Mouse (Mus musculus) layer of hippocampus, adult 11-12 months (tissue): ENCODE data around the gene S1pr1.
A peak's percentile ranks its signal among the peaks of the same experiment; 100 is the strongest.

ENCODE experiments used
- DNase-seq: peaks from one replicate; pipeline ENCODE4 v3.0.0; 2022; ENCODE audit warnings: low spot score

The S1pr1 gene

DNA sequence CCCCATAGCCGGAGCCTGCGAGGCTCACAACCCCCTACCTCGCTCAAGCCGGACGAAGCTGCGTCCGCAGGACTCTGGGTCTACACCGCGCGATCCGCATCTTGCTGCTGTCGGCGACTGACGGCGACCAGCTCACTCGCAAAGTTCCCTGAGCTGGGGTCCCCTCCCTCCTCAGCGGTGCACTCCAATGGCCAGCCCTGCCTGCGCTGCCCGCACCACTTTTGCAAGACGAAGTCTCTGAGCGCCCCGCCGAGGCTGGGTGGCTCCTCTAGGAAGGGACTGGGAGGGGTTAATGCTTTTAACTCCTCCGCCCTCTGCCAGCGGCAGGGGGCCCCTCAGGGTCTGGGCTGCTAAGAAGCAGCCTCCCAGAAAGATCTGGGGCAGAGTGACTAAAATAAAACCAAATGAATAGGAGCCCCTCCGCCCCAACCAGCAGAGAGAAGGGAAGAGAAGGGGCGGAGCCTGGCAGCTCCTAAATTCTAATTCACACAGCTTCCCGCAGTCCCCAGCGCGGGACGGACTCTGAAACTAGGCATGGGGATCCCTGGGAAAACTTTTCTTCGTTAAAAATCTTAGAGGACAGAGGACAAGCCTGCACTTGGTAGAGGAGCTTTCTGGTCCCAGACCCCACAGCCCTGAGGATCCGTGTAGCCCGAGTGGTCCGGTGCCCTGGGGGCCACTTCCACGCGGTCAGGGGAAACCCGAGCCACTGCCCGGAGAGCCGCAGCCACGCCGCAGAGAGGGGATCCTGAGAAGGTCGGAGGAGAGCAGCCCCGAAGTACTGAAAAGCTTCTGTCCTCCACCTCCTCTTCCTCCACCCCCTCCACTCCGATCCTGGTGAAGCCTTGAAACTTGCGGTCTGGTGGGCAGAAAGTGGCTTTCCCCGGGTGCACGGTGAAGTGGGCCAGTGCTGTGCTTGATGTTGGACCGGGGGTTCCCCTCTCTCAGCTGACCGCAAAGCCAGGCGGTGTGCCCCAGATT is at the start of gene S1pr1:
TSS of gene S1pr1 (minus strand) at position 402 of the 981 bp plus-strand sequence.
- DNase-seq, result peak; percentile 61

DNA sequence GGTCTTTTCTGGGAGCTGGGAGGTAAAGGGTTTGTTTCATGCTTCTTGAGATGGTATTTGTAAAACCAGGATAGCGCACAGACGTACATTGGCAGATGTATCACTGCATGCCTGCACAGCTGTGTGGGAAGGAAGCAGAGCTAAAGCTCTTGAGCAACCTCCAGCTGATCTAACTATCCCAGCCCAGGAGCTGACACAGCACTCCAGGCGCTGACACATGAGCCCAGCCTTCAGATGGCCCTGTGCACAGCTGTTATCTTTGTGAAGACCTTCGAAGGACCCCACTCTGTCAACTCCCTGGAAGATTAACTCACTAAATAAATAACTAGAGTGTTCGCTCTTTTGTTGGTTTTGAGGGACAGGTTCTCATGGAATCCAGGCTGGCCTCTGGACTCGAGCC is 48.4 kb upstream of the S1pr1 start:
- no peak for DNase-seq

DNA sequence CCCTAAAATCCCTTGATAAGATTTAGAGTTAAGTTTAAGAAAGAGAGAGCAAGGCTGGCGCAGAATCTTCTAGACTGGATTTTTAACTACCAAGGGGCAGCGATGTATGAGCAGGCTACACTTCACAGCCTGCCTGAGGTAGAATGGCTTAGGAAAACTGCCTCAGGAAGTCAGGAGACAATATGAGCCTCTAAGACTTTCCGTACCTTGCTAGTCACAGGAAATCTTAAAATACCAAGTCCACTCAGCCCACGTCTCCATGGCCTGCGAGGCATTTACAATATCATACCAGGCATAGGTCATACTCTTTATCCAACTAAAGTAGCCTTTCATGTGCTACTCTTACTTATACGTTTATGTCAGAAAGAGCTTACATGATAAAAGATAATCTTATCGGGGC is 48.0 kb upstream of the S1pr1 start:
- DNase-seq, result no peak

DNA sequence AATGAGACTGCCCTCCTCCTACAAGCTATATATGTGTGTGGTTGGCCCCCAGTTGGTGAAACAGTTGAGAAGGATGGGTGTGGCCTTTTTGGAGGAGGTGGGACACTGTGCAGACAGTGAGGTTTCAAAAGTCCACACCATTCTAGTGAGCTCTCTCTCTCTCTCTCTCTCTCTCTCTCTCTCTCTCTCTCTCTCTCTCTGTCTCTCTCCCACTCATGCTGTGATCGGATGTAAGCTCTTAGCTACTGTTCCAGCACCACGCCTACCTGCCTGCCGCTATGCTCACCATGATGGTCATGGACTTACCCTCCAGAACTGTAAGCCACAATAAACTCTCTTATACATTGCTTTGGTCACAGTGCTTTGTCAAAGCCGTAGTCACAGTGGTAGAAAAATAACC is 44.8 kb upstream of the S1pr1 start:
- DNase-seq, result no peak

DNA sequence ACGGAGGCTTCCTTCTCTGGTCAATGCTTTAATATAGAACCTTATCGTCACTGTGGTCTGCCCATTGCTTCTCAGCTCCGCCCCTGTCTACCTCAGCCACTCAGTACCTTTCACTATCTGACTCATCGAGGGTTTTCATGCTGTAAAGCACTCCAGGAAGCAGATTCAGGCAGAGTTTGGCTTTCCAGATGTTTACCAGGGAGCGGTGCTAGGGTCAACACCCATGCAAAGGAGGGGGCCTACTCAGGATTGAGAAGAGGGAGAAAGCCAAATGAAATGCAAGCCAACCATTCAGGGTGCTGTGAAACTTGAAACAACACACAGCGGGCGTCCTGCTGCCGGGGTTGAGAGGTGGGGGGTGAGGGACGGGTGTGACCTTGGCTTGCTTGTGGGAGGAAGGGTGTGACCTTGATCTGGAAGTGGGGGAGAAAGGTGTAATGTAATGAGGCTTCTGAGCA is 43.6 kb upstream of the S1pr1 start:
- DNase-seq, result no peak

DNA sequence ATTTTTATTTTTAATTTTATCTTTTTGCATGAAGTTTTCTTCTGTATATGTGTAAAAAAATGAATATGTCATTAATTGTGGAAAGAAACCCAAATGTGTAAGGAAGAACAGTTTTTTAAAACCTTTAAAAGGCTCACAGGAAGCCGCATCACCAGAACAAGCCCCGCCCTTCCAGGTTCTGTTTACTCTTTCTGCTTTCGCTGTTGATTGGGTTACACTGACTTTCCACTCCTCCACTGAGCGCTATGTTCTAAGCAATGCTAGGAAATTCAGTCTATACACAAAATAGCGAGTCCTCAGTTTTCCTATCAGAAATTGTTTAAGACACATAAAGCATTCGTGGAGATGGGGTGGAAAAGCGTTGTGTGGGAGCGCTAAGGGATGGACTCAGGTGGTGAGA is 39.6 kb upstream of the S1pr1 start:
- DNase-seq, result no peak

DNA sequence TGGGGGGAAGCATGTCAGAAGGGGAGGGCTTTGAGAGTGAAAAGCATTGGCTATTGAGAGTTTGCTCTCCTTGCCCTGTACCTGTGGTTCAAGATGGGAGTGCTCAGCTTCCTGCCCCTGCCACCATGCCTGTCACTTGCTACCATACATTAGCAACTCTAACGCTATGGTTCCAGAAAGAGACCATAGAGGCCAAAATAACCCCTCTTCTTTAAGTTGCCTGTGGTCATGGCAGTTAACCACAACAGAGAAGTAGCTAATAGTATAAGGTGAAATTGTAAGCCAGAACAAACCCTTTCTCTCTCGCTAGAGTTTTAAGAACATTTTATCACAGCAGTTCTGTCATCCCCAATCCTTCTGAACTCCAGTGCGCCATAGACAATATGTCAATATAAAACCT is 35.5 kb upstream of the S1pr1 start:
- no peak for DNase-seq

DNA sequence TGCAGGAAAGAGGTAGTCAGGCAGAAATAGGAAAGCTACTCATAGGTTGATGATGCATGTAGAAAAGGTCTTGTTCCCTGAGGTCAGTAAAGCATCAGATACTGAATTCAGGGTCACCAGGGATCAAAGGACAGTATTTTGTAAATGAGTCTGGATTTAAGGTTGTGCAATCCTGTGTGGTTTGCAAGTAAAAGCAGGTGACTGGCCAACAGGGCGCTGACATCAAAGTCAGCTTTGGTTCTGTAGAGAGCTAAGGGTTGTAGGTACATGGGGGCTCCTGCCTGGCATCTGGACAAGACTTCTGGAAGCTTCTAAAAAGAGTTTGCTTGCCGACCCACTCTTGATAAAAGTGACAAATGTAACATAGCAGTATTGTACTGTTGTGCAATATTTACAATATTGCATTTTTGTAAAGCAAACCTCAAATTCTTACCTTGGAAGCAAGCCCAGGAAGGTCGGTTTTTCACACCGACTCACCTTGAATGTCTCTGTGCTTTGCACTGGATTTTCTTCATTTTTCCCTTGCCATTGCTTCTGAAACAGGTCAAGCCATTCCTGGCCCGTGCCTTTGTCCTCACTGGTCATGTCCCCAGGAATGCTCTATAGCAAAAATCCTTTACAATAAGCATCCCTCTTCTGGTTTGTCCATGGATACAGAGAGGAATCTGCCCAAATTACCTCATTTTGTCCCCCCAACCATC is 33.6 kb upstream of the S1pr1 start:
- no peak for DNase-seq

DNA sequence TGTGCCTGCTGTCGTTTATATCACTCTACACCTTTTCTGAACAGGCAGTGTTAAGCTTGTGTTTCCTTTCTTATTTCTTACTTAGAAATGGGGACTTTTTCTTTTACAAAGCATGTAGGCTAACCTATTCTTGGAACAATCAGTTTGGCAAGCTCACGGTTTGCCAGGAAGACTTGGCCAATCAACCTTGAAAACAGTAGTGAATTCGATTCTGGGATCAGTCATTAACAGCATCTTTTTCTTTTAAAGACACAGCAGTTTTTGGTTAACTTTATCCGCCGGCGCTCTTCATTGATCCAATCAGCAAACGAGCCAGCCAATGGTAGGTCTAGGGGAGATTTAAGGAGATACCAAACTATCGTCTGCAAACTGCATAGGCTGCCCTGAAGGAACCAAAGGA is 31.6 kb upstream of the S1pr1 start:
- no peak for DNase-seq

DNA sequence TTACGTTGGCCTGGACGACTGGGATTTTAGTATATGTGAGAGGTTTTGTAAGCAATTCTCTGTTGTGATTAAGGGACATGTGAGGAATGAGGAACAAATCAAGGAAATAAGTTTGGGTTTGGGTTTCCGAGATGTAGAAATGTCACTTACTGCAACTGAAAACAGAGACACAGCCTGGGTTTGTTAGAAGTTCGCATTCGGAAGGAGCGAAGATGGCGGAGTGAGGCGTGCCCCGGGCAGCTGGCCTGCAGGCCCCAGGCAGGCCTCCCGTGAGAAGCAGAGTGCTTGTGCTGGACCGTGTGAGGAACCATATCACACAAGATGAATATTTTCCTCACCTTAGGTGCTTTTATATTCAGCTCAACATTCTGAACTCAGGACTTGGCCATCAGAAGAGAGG is 30.2 kb upstream of the S1pr1 start:
- DNase-seq, result no peak

DNA sequence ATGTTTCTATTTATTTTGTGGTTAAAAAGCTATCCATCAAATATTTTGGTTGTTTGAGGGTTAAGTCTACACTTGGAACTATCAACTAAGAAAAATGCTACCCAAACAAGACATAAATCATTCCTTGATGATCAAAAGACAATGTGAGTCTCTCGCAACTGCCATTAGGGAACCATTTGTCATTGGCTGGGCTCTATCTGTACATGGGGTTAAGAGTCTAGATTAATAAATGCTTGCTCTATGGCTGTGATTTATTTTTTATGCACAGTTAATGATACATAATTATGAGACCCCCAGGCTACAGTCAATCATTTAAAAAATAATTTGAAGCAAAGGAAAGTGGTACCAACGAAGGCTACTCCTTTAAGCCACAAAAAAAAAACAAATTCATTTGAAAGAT is 23.7 kb upstream of the S1pr1 start:
- no peak for DNase-seq

DNA sequence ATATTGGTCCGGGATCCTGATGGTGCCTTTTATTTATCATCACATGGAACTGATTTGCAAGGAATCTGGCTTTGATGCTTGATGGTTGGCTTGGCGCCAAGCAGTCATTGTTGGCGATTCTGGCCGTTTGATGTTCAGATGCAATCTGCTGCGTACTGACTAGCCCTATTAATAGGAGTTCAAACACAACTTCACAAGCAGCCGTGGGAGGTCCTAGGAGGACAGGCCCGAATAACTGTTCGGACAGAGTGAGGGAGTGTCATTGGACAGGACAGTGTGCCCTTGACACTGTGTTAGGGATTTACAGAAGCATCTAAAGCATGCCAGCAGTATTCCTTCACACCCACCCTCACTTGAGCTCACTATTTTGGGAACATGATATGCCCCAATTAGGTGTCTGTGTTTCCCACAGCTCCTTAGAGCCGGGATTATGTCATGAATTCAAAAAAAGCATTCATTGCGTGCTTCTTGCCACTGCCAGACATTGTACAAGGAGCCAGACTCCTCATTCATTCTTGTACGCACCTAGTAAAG is 23.0 kb upstream of the S1pr1 start:
- peak; percentile 21 for DNase-seq

DNA sequence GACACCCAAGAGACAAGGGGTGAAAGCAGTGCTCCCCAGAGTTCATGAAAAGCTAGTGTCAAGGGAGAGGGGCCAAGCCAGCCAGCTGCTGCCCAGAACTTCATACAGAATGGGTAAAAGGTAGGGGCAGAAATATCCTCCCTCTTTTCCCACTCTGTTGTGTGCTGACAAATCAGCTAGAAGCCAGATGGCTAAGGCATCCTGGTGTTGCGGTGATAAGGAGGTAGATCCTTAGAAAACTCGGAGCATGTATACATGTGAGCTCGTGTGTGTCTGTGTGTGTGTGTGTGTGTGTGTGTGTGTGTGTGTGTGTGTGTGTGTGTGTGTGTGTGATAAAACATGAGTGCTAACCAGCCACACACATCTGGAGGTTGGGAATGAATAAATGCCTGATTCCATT is 20.7 kb upstream of the S1pr1 start:
- no peak for DNase-seq

DNA sequence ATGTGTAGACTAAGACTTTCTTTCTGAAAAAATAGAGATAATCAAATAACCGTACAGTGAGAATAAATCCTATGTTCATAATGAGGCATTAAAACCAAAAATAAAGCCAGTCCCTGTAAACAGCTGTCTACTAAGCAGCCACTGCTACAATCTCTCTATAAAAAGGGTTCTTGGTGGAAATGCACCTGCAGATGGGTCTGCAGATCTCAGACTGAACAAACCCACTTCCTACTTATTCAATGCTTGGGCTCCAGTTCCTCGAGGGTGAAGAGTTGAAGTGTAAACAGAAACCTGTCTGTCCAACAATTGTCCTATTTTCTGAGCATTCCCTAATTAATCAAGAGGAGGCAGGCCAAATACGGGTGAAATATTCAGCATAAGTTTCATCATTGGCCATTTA is 20.0 kb upstream of the S1pr1 start:
- no peak for DNase-seq

DNA sequence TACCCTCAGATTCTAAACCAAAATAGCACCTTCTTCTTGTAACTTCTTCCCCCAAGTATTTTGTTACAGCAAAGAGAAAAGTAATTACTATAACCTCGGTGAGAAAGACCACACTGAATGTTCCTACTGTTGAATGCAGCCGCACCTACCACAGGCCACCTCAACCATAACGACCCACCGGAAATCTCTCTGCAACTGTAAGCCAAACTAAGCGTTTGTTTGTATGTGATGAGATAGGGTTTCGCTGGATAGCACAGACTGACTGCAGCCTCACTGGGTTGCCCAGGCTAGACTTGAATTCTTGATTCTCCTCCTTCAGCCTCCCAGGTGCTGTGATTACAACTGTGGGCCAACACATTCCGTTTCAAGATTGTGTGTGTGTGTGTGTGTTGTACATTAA is 15.5 kb upstream of the S1pr1 start:
- DNase-seq, result no peak

DNA sequence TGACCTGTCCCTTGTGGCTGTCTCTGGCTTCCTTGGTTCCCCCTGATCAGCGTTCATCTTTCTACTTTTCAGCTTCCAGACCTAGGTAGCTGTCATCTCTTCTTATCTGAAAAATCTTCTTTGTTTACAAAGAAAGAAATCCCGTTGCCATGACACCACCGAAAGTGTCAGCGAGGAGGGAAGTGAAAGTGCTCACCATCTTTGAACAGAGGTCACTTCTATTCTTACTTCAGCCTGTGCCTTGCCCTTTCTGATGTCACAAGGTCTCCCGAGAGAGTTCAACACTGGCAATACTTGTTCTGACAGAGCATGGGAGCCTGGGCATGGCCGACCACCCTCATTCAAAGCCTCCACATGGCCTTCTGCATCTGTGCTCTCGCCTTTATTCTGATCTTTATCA is 14.3 kb upstream of the S1pr1 start:
- DNase-seq, result no peak

DNA sequence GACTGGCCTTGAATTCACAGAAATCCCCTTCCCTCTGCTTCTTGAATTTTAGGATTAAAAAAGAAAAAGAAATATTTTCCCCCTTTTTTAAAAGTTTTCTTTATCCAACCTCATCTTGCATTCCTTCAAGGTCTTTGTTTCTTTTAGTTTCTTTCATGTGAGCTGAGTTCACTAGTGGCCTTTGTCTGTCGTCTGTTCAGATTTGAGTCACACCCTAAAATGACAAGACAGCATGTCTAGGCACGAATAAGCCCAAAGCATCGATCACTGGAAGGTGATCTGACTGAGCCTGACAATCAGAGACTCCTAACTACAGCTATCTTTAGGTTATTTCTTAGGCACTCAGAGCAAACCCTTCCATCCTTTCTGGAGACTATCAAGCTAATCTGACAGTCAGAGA is 13.3 kb upstream of the S1pr1 start:
- no peak for DNase-seq

DNA sequence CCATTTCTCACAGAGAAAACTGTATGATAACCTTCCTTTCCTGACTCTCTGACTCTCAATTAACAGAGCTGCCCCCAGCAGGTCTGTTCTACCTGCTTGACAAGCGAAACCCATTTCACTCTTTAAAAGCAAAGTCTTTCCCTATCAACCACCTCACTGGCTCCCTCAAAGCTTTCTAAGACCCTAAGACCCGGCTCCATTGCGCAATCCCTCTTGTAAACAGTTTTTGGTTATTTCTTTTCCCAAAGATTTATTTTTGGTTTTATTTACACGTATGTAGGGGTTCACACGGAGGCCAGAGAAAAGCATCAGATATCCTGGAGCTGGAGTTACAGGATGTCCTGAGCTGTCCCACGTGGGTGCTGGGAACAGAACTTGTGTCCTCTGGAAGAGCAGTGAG is 4.0 kb upstream of the S1pr1 start:
- DNase-seq, result no peak

DNA sequence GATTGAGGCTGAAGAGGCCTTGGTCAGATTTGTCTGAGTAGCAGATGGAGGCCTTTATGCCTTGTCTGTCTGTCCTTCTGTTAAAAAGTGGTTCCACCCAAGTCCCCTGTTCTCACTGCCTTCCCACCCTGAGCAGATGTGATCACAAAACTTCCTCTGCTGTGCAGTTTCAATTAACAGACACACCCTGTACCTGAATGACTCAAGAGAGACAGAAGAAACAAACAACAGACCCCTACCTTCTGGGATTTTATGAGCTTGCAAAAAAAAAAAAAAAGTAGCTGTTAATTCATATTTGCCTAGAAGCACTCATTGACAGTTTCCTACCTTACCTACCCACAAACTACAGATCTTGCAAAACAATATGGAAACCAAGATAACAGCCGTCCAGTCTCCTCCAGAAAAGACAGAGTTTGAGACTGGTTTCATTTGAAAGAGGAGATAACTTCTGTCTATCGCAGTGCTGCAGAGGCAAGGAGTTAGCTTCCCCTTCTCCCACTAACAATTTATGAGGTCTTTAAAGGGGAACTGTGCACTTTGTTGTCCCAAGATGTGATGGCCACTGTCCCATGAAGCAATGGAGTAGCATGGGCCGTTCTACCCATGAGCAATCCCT is 1.1 kb upstream of the S1pr1 start:
- DNase-seq, result no peak

DNA sequence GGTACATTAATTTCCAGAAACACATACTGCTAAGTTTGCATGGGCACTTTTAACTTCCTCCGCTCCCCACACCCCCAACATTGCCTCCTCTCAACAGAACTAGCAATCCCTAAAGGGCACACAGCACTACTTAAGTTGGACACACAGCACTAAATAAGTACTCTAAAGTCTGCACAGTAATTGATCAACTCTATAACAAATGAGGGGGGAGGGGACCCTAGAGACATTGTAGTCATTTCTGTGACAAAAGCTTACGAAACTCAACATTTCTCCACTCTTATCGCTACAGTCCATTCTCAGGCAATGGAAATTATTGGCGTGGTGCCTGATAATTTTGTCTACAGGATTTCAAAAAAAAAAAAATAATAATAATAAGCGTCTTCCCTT is 830 bp downstream of the S1pr1 start:
- DNase-seq, result no peak

DNA sequence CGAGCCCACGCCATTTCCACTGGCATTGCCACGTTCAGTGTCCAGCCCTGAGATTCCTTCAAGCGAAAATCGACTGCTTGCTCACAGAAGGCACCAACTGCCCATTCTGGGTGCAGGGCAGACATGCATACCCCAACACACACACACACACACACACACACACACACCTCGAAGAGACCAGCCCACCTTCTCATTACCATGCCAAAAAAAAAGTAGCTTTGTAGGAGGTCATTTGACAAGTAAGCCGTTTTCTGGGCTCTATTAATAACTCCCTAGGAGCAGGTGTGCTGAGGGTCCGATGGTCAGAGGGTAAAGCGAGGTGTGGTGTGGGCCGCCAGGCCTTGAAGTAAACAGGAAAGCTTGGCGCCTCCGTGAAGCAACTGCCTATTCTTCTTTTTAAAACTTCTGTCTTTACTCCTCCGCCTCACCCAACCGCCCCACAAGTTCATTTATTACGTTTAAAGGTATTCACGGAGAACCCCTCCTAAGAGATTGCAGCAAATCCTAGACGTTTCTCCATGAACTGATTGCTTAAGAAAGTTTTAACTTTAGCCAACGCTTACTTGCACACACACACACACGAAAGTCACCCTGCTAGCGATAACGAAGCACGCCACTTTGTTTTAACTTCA is 1.3 kb downstream of the S1pr1 start:
- no peak for DNase-seq

DNA sequence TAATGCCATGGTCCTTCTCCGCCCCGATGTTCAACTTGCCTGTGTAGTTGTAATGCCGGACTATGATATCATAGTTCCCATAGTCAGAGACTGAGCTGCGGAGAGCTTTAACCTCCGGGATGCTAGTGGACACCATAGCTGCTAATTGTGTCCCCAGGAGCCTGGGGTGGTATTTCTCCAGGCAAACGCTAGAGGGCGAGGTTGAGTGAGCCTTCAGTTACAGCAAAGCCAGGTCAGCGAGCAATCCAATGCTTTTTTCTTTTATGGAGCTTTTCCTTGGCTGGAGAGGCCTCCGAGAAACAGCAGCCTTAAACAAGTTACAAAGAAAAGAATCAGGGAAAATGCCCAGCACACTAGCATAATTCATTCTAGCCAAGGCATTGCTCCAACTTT is 2.1 kb downstream of the S1pr1 start:
- peak; percentile 75 for DNase-seq
